Mouse (Mus musculus): ENCODE data around the gene Tmem254a. TPM values are rescaled to one million over a fixed set of nuclear protein-coding genes. Genes with fewer than 3 reads are reported as not detected.

Gene Tmem254a
- 1 to 10 TPM in 1 of 2 experiments, under 1 TPM in 1; 0.69 to 1.0 TPM for polyA plus RNA-seq (2012; fragmentation: generic; extraction: Trizol)

DNA sequence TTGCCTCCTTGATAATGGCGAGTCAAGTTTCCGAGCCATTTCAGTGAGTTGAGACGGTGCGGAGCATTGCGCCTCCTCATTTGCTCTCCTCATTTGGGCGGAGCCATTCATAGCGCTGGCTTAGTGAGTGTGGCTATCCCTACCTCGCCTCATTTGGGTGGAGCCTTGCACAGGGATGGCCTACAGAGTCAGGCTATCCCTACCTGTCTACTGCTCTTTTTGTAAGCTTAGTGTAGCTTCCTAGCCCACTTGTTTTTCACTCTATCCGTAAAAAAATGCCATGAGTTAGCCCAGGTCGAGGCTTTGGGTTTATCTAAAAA, at the start of gene Tmem254a:
Gene Tmem254a, minus strand, starts transcription at position 111 of the 320 bp plus-strand sequence.

DNA sequence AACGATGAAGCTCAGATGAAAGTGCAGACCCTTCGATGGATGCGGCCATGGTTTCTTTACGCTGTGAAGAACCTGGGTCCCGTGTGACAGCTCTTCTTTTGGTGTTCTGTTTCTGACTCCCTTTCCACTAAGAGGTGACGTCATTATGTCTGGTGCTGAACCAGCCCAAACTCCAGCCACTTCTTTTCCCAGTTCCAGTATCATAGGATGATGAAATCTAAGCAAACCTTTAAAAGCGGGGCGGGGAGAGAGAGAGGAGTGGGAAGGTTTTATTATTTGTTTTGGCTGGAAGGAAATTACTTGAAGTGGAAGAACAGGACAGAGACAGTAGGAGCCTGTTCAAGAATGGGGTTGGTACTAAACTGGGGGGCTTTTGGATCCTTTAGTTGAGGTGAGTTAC, 10.5 kb upstream of the Tmem254a start, which contains the start of gene Cphx1:
Gene Cphx1, plus strand, starts transcription at position 301 of the 400 bp plus-strand sequence.

DNA sequence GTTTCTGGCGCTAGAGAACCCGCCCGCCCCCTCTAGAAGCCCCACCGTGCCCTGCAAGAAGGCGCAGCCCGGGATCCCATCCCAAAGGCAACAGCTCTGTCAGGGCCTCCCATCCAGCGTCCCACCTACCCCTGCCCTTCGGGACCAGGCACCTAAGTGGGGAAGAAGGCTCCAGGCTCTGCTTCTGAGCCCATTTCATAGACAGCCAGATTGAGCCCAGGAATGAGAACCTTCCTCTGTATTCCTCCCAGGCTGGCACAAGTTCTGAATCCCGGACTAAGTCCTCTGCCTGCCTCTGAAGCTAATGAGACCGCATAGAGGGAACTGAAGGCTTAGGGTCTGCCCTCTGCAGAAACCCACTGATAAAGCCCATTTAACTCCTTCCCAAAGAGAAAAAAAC, 24.5 kb downstream of the Tmem254a start, which contains the start of gene Plac9a:
Gene Plac9a, minus strand, starts transcription at position 101 of the 400 bp plus-strand sequence.

Other genes with a start within 250 kb of the Tmem254a start
- 10 to 100 TPM; 18.3 to 22.8 TPM for gene Ppif, start 233.5 kb downstream of the Tmem254a start, polyA plus RNA-seq (2012; fragmentation: generic; extraction: Trizol)
- gene Zcchc24, start 158.6 kb downstream of the Tmem254a start, polyA plus RNA-seq (2012; fragmentation: generic; extraction: Trizol), result 10 to 100 TPM in 1 of 2 experiments, 1 to 10 TPM in 1; 5.2 to 69.0 TPM
- gene Anxa11, start 85.5 kb downstream of the Tmem254a start, polyA plus RNA-seq (2012; fragmentation: generic; extraction: Trizol), result 10 to 100 TPM; 25.6 to 35.8 TPM
- gene Plac9a, start 24.6 kb downstream of the Tmem254a start, polyA plus RNA-seq (2012; fragmentation: generic; extraction: Trizol), result under 1 TPM; 0.08 to 0.25 TPM
- gene Cphx1, start 10.6 kb upstream of the Tmem254a start, polyA plus RNA-seq (2012; fragmentation: generic; extraction: Trizol), result not detected
- not detected for gene Duxbl1, start 50.9 kb upstream of the Tmem254a start, polyA plus RNA-seq (2012; fragmentation: generic; extraction: Trizol)
- 1 to 10 TPM in 1 of 2 experiments, under 1 TPM in 1; 0.20 to 4.1 TPM for gene Gm9780, start 115.0 kb upstream of the Tmem254a start, polyA plus RNA-seq (2012; fragmentation: generic; extraction: Trizol)
- gene Tmem254c, start 139.7 kb upstream of the Tmem254a start, polyA plus RNA-seq (2012; fragmentation: generic; extraction: Trizol), result 1 to 10 TPM; 4.9 to 5.2 TPM
- not detected for gene Cphx2, start 153.8 kb upstream of the Tmem254a start, polyA plus RNA-seq (2012; fragmentation: generic; extraction: Trizol)
- not detected for gene Cphx3, start 154.6 kb upstream of the Tmem254a start, polyA plus RNA-seq (2012; fragmentation: generic; extraction: Trizol)
- not detected for gene Duxbl2, start 190.7 kb upstream of the Tmem254a start, polyA plus RNA-seq (2012; fragmentation: generic; extraction: Trizol)

All from C3H10T1/2 (cell line).